Mouse (Mus musculus): Measurements from ENCODE around the gene Ccdc71.

GRCm38 (mm10) chr9:108461181-108461631, 879 bp downstream of the Ccdc71 start, which contains the start of gene Klhdc8b:
- no peak for TF ChIP-seq CTCF (IDR thresholded peaks at IDR 0.05; ENCODE audit: extremely low read depth, insufficient read depth, low read length)
- TF ChIP-seq POLR2A (IDR thresholded peaks at IDR 0.05; ENCODE audit: extremely low read depth, insufficient read depth, low read length): no peak

All from cortical plate, adult 2 months (tissue).